Mouse (Mus musculus) spleen, adult 2 months (tissue): ENCODE measurements around the gene Galr2. TPM values are rescaled to one million over a fixed set of nuclear protein-coding genes. Genes with fewer than 3 reads are reported as not detected.

Source experiments
- DNase-seq, 2 experiments: peaks; one replicate each; pipeline versions ENCODE4 v3.0.0 to v3.0.0-alpha.2; 2012 to 2021; ENCODE audit warnings: low spot score in 2 of 2, low read depth in 1 of 2
- H3K27ac ChIP-seq: fragments of 200-500 bp; 2 replicates; pipeline ENCODE4 v1.5.1; 2012; ENCODE audit warnings: low read length, inconsistent platforms; ENCODE audit not compliant: insufficient read depth
- H3K27me3 ChIP-seq: fragments of 200-500 bp; 2 replicates; pipeline ENCODE4 v1.6.1; 2012; ENCODE audit warnings: mild to moderate bottlenecking, moderate library complexity, low read length, inconsistent platforms; ENCODE audit not compliant: control insufficient read depth, insufficient read depth
- H3K36me3 ChIP-seq: fragments of 200-500 bp; 2 replicates; pipeline ENCODE4 v1.6.1; 2012; ENCODE audit warnings: mild to moderate bottlenecking, low read length, inconsistent platforms; ENCODE audit not compliant: control insufficient read depth, insufficient read depth
- H3K4me1 ChIP-seq: fragments of 200-500 bp; 2 replicates; pipeline ENCODE4 v1.6.1; 2011; ENCODE audit warnings: inconsistent platforms; ENCODE audit not compliant: control insufficient read depth, insufficient read depth, insufficient read length
- H3K4me3 ChIP-seq: fragments of 200-500 bp; 2 replicates; pipeline ENCODE4 v1.5.1; 2011; ENCODE audit warnings: mild to moderate bottlenecking, inconsistent platforms; ENCODE audit not compliant: insufficient read depth, insufficient read length; ENCODE audit errors: extremely low read depth
- CTCF ChIP-seq: fragments of 200-500 bp; IDR thresholded peaks from 2 replicates; pipeline ENCODE4 v1.5.1; 2011; ENCODE audit warnings: mild to moderate bottlenecking, inconsistent platforms; ENCODE audit not compliant: insufficient read depth, insufficient read length, insufficient replicate concordance; ENCODE audit errors: extremely low read depth
- POLR2A ChIP-seq: fragments of 200-500 bp; IDR thresholded peaks from 2 replicates; pipeline ENCODE4 v1.6.1; 2011; ENCODE audit warnings: low read depth, low read length, inconsistent platforms
- WGBS: fragments of 180-500 bp; shearing (Covaris S2); methylation state at CpG from one replicate; pipeline ENCODE4 v1.1.7; 2018; 5-methylcytosine and 5-hydroxymethylcytosine counted together
- polyA plus RNA-seq: library from polyadenylated mRNA; depleted of rRNA; stranded (reverse); fragments of >200 nt; gene quantifications from 2 replicates; pipeline ENCODE4 v1.2.3, GENCODE M21; 2012

Galr2 gene
- polyA plus RNA-seq, 1 experiment: not detected

DNA sequence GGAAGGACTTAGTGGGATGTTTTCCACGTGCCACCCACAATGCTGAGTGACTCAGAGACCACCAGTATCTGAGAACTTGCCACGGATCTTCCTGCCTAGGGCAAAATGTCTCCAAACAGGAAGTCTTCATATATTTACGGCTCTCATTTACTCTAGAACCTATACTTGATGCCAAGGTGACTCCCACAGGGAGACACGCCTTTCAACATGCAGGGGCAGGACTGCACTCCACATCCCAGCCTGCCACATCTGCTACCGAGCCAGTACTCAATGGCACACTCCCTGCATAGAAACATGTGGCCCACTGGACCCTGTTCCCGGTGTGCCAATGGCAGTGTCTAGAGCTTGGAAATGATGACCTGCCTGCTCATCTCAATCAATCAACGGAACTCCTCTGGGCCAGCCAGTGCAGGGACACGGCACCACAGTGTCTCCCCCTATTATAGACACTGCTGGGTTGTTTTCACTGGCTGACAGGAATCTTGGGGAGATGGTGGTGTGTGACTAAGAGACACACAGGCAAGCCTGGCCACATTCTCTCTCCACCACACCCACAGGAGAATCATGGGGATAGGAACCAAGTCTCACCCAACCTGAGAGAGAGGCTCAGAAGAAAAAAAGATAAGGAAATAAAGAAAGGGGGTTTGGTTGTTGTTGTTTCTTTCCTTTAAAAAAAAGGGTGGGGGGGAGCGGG is 24.6 kb upstream of the Galr2 start:
- H3K36me3 ChIP-seq: peaks cover 34% of the 10 kb centered on the region
- H3K27me3 ChIP-seq: no peaks in the 10 kb centered on the region
- WGBS: 63% methylated on average over 9 of the region's 9 CpGs
- no peak overlapping the region for H3K27ac ChIP-seq
- no peak for DNase-seq
- no peaks in the 10 kb centered on the region for H3K4me1 ChIP-seq
- no peak overlapping the region for H3K4me3 ChIP-seq
- no peak for TF ChIP-seq CTCF
- TF ChIP-seq POLR2A: no peak

DNA sequence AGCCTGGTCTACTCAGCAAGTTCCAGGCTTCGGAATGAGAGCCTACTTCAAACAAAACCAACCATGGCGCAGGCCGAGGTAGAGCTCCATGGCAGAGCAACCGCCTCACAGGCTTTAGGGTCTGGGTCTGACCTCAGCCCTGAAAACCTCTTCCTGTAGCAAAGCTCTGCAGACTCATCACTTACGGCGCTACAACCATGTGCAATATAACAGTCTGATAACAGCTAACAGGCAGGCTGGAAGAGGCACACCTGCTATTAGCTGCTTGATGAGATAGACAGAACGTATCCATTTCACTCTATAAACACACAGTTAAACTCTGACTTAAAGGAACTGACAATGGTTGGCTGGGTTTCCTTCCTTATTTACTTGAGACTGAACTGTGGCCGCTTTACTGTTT is 21.3 kb upstream of the Galr2 start:
- WGBS: 34% methylated on average over 8 of the region's 8 CpGs
- Histone ChIP-seq H3K4me3 (no peak overlapping the region), H3K27me3 (no peaks in the 10 kb centered on the region), H3K36me3 (peaks cover 43% of the 10 kb centered on the region), H3K4me1 (no peaks in the 10 kb centered on the region), H3K27ac (no peak overlapping the region)
- TF ChIP-seq CTCF (no peak), POLR2A (no peak)
- DNase-seq: no peak

DNA sequence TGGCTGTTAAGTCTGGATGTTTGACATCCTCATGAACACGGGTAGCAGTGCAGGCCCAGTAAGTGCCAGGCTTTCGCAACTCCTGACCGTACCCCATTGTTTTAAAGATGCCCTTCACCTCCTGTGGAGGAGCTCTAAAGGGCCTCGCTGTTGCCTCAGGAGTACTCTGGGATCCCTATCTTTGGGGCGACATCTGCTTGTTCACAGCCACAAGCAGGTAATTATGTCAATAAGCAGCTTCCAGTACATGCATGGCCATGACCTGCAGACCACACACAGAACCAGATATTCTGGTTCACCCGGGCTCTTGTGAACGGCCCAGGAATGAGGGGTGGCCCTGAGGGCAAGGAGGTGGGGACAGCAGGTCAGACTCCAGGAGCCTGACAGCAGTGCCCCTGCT is 20.5 kb upstream of the Galr2 start:
- Histone ChIP-seq H3K27me3 (no peaks in the 10 kb centered on the region), H3K36me3 (peaks cover 45% of the 10 kb centered on the region), H3K4me3 (no peak overlapping the region), H3K4me1 (no peaks in the 10 kb centered on the region), H3K27ac (no peak overlapping the region)
- no peak for DNase-seq
- WGBS: 80% methylated on average over 7 of the region's 7 CpGs
- no peak for TF ChIP-seq CTCF
- no peak for TF ChIP-seq POLR2A

DNA sequence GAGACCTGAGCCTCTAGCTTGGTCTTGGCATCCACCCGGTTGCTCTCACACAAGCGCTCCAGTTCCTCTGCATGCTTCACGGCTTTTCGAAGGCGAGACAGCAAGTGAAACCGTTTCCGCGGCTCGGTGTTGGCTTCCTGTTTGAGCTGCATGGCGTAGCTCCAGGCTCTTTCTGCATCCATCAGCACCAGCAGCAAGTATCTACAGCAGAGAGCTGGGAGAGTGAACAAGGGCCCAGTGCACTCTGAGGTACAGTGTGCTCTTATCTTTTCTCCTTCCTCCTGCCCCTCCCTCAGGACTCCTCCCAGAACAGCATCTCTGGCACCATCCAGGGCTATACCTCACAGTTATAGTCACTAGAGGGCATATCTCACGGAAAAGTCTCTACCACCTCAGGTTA is 15.4 kb upstream of the Galr2 start:
- H3K36me3 ChIP-seq: peaks cover 53% of the 10 kb centered on the region
- no peaks in the 10 kb centered on the region; the same call in 1 of the 2 replicates for H3K4me1 ChIP-seq
- H3K4me3 ChIP-seq: no peak overlapping the region
- TF ChIP-seq CTCF (no peak), POLR2A (no peak)
- no peak for DNase-seq
- WGBS: 18% methylated on average over 11 of the region's 11 CpGs
- no peak overlapping the region for H3K27ac ChIP-seq
- H3K27me3 ChIP-seq: no peaks in the 10 kb centered on the region

DNA sequence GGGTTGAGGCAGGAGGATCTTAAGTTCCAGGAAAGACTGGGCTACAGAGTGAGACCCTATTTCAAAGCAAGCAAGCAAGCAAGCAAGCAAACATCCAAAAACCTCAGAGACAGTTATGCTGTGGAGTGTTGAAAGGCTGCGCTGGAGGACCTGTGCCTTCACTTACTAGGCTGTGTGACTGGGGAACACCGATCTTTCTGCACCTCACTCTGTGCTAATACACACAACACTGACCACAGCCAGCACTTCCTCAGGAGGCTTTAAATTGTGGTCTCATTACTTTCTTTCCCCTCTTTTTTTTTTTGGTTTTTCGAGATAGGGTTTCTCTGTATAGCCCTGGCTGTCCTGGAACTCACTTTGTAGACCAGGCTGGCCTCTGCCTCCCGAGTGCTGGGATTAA is 14.9 kb upstream of the Galr2 start:
- no peak for TF ChIP-seq POLR2A
- TF ChIP-seq CTCF: no peak
- Histone ChIP-seq H3K36me3 (peaks cover 48% of the 10 kb centered on the region), H3K4me1 (no peaks in the 10 kb centered on the region; the same call in 1 of the 2 replicates), H3K27ac (no peak overlapping the region), H3K27me3 (no peaks in the 10 kb centered on the region), H3K4me3 (no peak overlapping the region)
- WGBS: 56% methylated on average over 4 of the region's 4 CpGs
- no peak for DNase-seq

DNA sequence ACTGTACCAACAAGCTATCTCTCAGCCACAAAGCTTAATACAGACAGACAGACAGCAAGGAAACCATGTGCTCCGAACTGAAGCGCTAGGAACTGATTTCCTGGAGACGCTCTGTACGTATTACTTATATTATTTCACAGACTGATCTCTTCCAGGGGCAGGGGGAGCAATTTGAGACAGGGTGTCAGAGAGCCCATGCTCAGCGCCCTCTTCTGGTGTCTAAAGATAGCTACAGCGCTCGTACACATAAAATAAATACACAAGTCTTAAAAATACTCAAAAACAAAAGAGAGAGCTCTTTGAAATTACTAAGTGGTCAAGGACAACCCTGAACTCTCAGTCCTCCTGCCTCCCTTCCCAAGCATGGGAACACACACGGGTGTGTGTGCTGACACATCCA is 13.1 kb upstream of the Galr2 start:
- DNase-seq: no peak
- no peak overlapping the region for H3K4me3 ChIP-seq
- TF ChIP-seq POLR2A (no peak), CTCF (no peak)
- no peak overlapping the region for H3K27ac ChIP-seq
- H3K36me3 ChIP-seq: peaks cover 42% of the 10 kb centered on the region
- no peaks in the 10 kb centered on the region for H3K27me3 ChIP-seq
- 90% methylated on average over 8 of the region's 8 CpGs for WGBS
- H3K4me1 ChIP-seq: no peaks in the 10 kb centered on the region; the same call in 1 of the 2 replicates

DNA sequence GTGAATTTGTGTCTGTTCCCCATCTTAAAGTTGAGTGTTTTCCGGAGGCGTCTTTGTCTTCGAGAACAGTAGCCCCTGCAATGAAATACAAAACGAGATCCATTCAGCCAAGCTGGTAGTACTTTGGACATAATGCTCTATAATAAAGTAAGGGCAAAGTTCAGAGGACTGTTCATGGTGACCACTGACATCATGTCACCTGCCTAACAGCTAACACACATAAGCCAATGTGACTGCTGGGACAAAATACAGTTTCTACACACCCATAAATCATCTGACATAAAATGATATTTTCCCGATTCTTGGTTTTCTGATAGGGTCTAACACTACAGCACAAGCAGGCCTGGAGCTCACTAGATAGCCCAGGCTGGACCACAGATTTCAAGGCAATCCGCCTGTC is 12.4 kb upstream of the Galr2 start:
- TF ChIP-seq POLR2A (no peak), CTCF (no peak)
- no peak overlapping the region for H3K27ac ChIP-seq

More for the DNA sequence above, 12.4 kb upstream of the Galr2 start:
- Histone ChIP-seq H3K4me3 (no peak overlapping the region), H3K4me1 (peaks cover 3% of the 10 kb centered on the region; the same call in 1 of the 2 replicates), H3K27me3 (no peaks in the 10 kb centered on the region), H3K36me3 (peaks cover 36% of the 10 kb centered on the region)
- 97% methylated on average over 6 of the region's 6 CpGs for WGBS
- DNase-seq: no peak
